Mouse (Mus musculus): ENCODE results near the gene Myf6. TPM values are rescaled to one million over a fixed set of nuclear protein-coding genes. Genes with fewer than 3 reads are reported as not detected.

The Myf6 gene
- polyA plus RNA-seq, 2 experiments from 2014 or later, result 0.26 TPM; not detected in 1

Other genes starting within 250 kb of the Myf6 start
- gene Lin7a, start 223.1 kb downstream of the Myf6 start, polyA plus RNA-seq (2017; shearing (Covaris generic)), result not detected
- gene Myf5, start 8.6 kb downstream of the Myf6 start, polyA plus RNA-seq (2017; shearing (Covaris generic)), result under 1 TPM in 1 of 2 experiments, not detected in 1; 0.21 TPM
- not detected for gene Ptprq, start 225.3 kb upstream of the Myf6 start, polyA plus RNA-seq (2017; shearing (Covaris generic))